Mouse (Mus musculus) hindbrain, embryonic 13.5 days (tissue): Measurements from ENCODE around the gene Ifitm1. TPM values are rescaled to one million over a fixed set of nuclear protein-coding genes. Genes with fewer than 3 reads are reported as not detected.

ENCODE experiments used
- ATAC-seq: fragments of 200-750 bp; cut with Nextera tagmentation; 2 replicates; pipeline ENCODE4 v1.8.0; 2017; ENCODE audit warnings: moderate TSS enrichment; ENCODE audit not compliant: low FRiP score
- H3K27ac ChIP-seq: fragments of 300-500 bp; sonication (generic); 2 replicates; pipeline ENCODE4 v1.5.1; 2015; ENCODE audit warnings: inconsistent platforms, mild to moderate bottlenecking, moderate library complexity
- H3K27me3 ChIP-seq: fragments of 300-500 bp; sonication (generic); 2 replicates; pipeline ENCODE4 v1.6.1; 2015; ENCODE audit warnings: mild to moderate bottlenecking, inconsistent platforms
- H3K36me3 ChIP-seq: fragments of 300-500 bp; sonication (generic); 2 replicates; pipeline ENCODE4 v1.6.1; 2015; ENCODE audit warnings: mild to moderate bottlenecking, inconsistent platforms
- H3K4me1 ChIP-seq: fragments of 300-500 bp; sonication (generic); replicated peaks from 2 replicates; pipeline ENCODE4 v1.6.1; 2015; ENCODE audit warnings: inconsistent platforms
- H3K4me2 ChIP-seq: fragments of 300-500 bp; sonication (generic); 2 replicates; pipeline ENCODE4 v1.6.1; 2015; ENCODE audit warnings: inconsistent platforms, mild to moderate bottlenecking, moderate library complexity
- H3K4me3 ChIP-seq: fragments of 300-500 bp; sonication (generic); 2 replicates; pipeline ENCODE4 v1.5.1; 2015; ENCODE audit warnings: mild to moderate bottlenecking, inconsistent platforms
- H3K9ac ChIP-seq: fragments of 300-500 bp; sonication (generic); 2 replicates; pipeline ENCODE4 v1.6.1; 2015; ENCODE audit warnings: mild to moderate bottlenecking, inconsistent platforms
- H3K9me3 ChIP-seq: fragments of 300-500 bp; sonication (generic); 2 replicates; pipeline ENCODE4 v1.6.1; 2016; ENCODE audit warnings: inconsistent platforms
- WGBS: fragments of 180-500 bp; shearing (Covaris S2); methylation state at CpG from one replicate; pipeline ENCODE4 v1.1.7; 2015; 5-methylcytosine and 5-hydroxymethylcytosine counted together
- polyA plus RNA-seq: library from polyadenylated mRNA; unstranded; fragments of >200 nt; fragmentation: Nextera tagmentation; extraction: Ambion mirVana; gene quantifications from 2 replicates; pipeline ENCODE4 v1.2.1, GENCODE M21; 2015

Gene Ifitm1
- polyA plus RNA-seq, result 13.4 and 13.6 TPM in 2 replicates

- H3K4me2 ChIP-seq, result no peak within 1 kb of the TSS
- ATAC-seq, result no peak
- 90% methylated on average over 4 of the region's 4 CpGs for WGBS
Observed at GRCm38 (mm10) chr7:140966921-140967320, at the start of gene Ifitm1. Ifitm1 (plus strand) TSS chr7:140967221.

GRCm38 (mm10) chr7:140919911-140920310 lies 47.1 kb upstream of the Ifitm1 start:
- H3K4me1 ChIP-seq, result peaks cover 25% of the 10 kb centered on the region
- ATAC-seq, result no peak
- H3K9ac ChIP-seq, result no peak overlapping the region
- peaks cover 73% of the 10 kb centered on the region for H3K27me3 ChIP-seq
- H3K4me2 ChIP-seq, result no peak overlapping the region
- H3K27ac ChIP-seq, result no peak overlapping the region
- H3K4me3 ChIP-seq, result no peak overlapping the region
- no peaks in the 10 kb centered on the region for H3K36me3 ChIP-seq
- no peaks in the 10 kb centered on the region for H3K9me3 ChIP-seq
- 87% methylated on average over 4 of the region's 4 CpGs for WGBS

More at GRCm38 (mm10) chr7:140966921-140967320, at the start of gene Ifitm1:
- no peak within 1 kb of the TSS for H3K27ac ChIP-seq
- H3K4me1 ChIP-seq, result no peaks in the 10 kb centered on the region
- H3K9me3 ChIP-seq, result no peaks in the 10 kb centered on the region
- peaks cover 21% of the 10 kb centered on the region for H3K27me3 ChIP-seq
- no peak within 1 kb of the TSS for H3K9ac ChIP-seq
- H3K4me3 ChIP-seq, result no peak within 1 kb of the TSS
- no peaks in the 10 kb centered on the region for H3K36me3 ChIP-seq

- WGBS, result 81% methylated on average over 8 of the region's 8 CpGs
- peak within 1 kb of the TSS; percentile 42 for H3K4me3 ChIP-seq
- peak within 1 kb of the TSS; percentile 90; the same call in 1 of the 2 replicates for H3K4me2 ChIP-seq
- peaks cover 25% of the 10 kb centered on the region for H3K4me1 ChIP-seq
- ATAC-seq, result no peak
- peaks cover 79% of the 10 kb centered on the region for H3K27me3 ChIP-seq
- no peaks in the 10 kb centered on the region for H3K36me3 ChIP-seq
- no peak within 1 kb of the TSS for H3K27ac ChIP-seq
- no peak within 1 kb of the TSS for H3K9ac ChIP-seq
- H3K9me3 ChIP-seq, result no peaks in the 10 kb centered on the region
Observed at GRCm38 (mm10) chr7:140920418-140921029, 46.5 kb upstream of the Ifitm1 start, which contains the start of gene Nlrp6. Nlrp6 (plus strand) TSS chr7:140920902.

- Histone ChIP-seq H3K9me3 (no peaks in the 10 kb centered on the region), H3K9ac (no peak overlapping the region), H3K36me3 (no peaks in the 10 kb centered on the region), H3K4me3 (peak overlapping the region; percentile 42), H3K27ac (no peak overlapping the region), H3K27me3 (peaks cover 79% of the 10 kb centered on the region), H3K4me2 (peak overlapping the region; percentile 90), H3K4me1 (peaks cover 25% of the 10 kb centered on the region)
- WGBS, result 27% methylated on average over 22 of the region's 22 CpGs
- no peak for ATAC-seq
Observed at GRCm38 (mm10) chr7:140921225-140921975, 45.6 kb upstream of the Ifitm1 start.

GRCm38 (mm10) chr7:140922398-140923069 lies 44.5 kb upstream of the Ifitm1 start:
- Histone ChIP-seq H3K4me1 (peaks cover 25% of the 10 kb centered on the region), H3K4me3 (peak overlapping the region; percentile 42), H3K9me3 (no peaks in the 10 kb centered on the region), H3K9ac (peak overlapping the region; percentile 61), H3K27ac (no peak overlapping the region), H3K27me3 (peaks cover 79% of the 10 kb centered on the region), H3K4me2 (peak overlapping the region; percentile 90), H3K36me3 (no peaks in the 10 kb centered on the region)
- peak; percentile 54; the same call in 1 of the 2 replicates for ATAC-seq
- WGBS, result under 1% methylated on average over 49 of the region's 49 CpGs

GRCm38 (mm10) chr7:140923070-140923775 lies 43.8 kb upstream of the Ifitm1 start:
- Histone ChIP-seq H3K27ac (no peak overlapping the region), H3K4me2 (peak overlapping the region; percentile 90), H3K4me1 (peaks cover 25% of the 10 kb centered on the region), H3K36me3 (no peaks in the 10 kb centered on the region), H3K9ac (peak overlapping the region; percentile 61), H3K27me3 (peaks cover 72% of the 10 kb centered on the region), H3K4me3 (peak overlapping the region; percentile 42), H3K9me3 (no peaks in the 10 kb centered on the region)
- WGBS, result 24% methylated on average over 30 of the region's 30 CpGs
- ATAC-seq, result no peak

GRCm38 (mm10) chr7:140927181-140927580 lies 39.8 kb upstream of the Ifitm1 start:
- H3K27me3 ChIP-seq, result peaks cover 36% of the 10 kb centered on the region
- WGBS, result 88% methylated on average over 6 of the region's 6 CpGs
- no peaks in the 10 kb centered on the region for H3K36me3 ChIP-seq
- no peak for ATAC-seq
- H3K4me3 ChIP-seq, result no peak overlapping the region
- no peak overlapping the region for H3K4me2 ChIP-seq
- H3K9ac ChIP-seq, result no peak overlapping the region
- no peaks in the 10 kb centered on the region for H3K9me3 ChIP-seq
- peaks cover 16% of the 10 kb centered on the region for H3K4me1 ChIP-seq
- no peak overlapping the region for H3K27ac ChIP-seq

- no peak overlapping the region for H3K9ac ChIP-seq
- WGBS, result 39% methylated on average over 3 of the region's 3 CpGs
- no peak overlapping the region for H3K4me2 ChIP-seq
- no peaks in the 10 kb centered on the region for H3K36me3 ChIP-seq
- peaks cover 19% of the 10 kb centered on the region for H3K4me1 ChIP-seq
- no peaks in the 10 kb centered on the region for H3K9me3 ChIP-seq
- H3K4me3 ChIP-seq, result no peak overlapping the region
- ATAC-seq, result no peak
- H3K27ac ChIP-seq, result no peak overlapping the region
- peaks cover 2% of the 10 kb centered on the region; the same call in 1 of the 2 replicates for H3K27me3 ChIP-seq
Observed at GRCm38 (mm10) chr7:140938436-140938835, 28.6 kb upstream of the Ifitm1 start.

GRCm38 (mm10) chr7:140938896-140939295 lies 28.1 kb upstream of the Ifitm1 start:
- Histone ChIP-seq H3K9ac (no peak overlapping the region), H3K4me3 (no peak overlapping the region), H3K4me2 (no peak overlapping the region), H3K27ac (no peak overlapping the region), H3K9me3 (no peaks in the 10 kb centered on the region), H3K4me1 (peaks cover 19% of the 10 kb centered on the region), H3K36me3 (no peaks in the 10 kb centered on the region), H3K27me3 (peaks cover 2% of the 10 kb centered on the region; the same call in 1 of the 2 replicates)
- WGBS, result 22% methylated on average over 2 of the region's 2 CpGs
- ATAC-seq, result no peak

- Histone ChIP-seq H3K4me3 (no peak overlapping the region), H3K27me3 (peaks cover 2% of the 10 kb centered on the region; the same call in 1 of the 2 replicates), H3K27ac (no peak overlapping the region), H3K4me1 (peaks cover 19% of the 10 kb centered on the region), H3K9ac (no peak overlapping the region), H3K4me2 (no peak overlapping the region), H3K9me3 (no peaks in the 10 kb centered on the region), H3K36me3 (no peaks in the 10 kb centered on the region)
- no peak for ATAC-seq
- WGBS, result 12% methylated on average over 7 of the region's 8 CpGs
Observed at GRCm38 (mm10) chr7:140939669-140940171, 27.3 kb upstream of the Ifitm1 start.

- peak; percentile 80 for ATAC-seq
- Histone ChIP-seq H3K9ac (peak within 1 kb of the TSS; percentile 66), H3K4me2 (peak within 1 kb of the TSS; percentile 59), H3K4me3 (peak within 1 kb of the TSS; percentile 44), H3K36me3 (no peaks in the 10 kb centered on the region), H3K27ac (no peak within 1 kb of the TSS), H3K4me1 (peaks cover 19% of the 10 kb centered on the region), H3K27me3 (0 out of 2 replicates have a peak, but pooled peaks cover 2% of the 10 kb centered on the region), H3K9me3 (no peaks in the 10 kb centered on the region)
- 4% methylated on average over 33 of the region's 33 CpGs for WGBS
Observed at GRCm38 (mm10) chr7:140941222-140942051, 25.6 kb upstream of the Ifitm1 start, which contains the start of gene Pgghg. Pgghg (plus strand) TSS chr7:140941391.
